Mouse (Mus musculus) hindbrain, embryonic 11.5 days (tissue): ENCODE measurements around the gene Sf3a1. TPM values are rescaled to one million over a fixed set of nuclear protein-coding genes. Genes with fewer than 3 reads are reported as not detected.

Experiments used
- ATAC-seq: fragments of 200-750 bp; cut with Nextera tagmentation; 2 replicates; pipeline ENCODE4 v1.8.0; 2017; ENCODE audit warnings: mild to moderate bottlenecking, moderate TSS enrichment, moderate library complexity; ENCODE audit not compliant: low FRiP score
- DNase-seq: peaks from one replicate; pipeline ENCODE4 v3.0.0-alpha.2; 2015; ENCODE audit warnings: low spot score
- H3K27ac ChIP-seq: fragments of 300-500 bp; sonication (generic); 2 replicates; pipeline ENCODE4 v1.5.1; 2014; ENCODE audit warnings: mild to moderate bottlenecking, low read depth, low read length
- H3K27me3 ChIP-seq: fragments of 300-500 bp; sonication (generic); 2 replicates; pipeline ENCODE4 v1.6.1; 2014; ENCODE audit warnings: mild to moderate bottlenecking, low read length, moderate library complexity, mixed read lengths; ENCODE audit not compliant: control insufficient read depth, insufficient read depth
- H3K36me3 ChIP-seq: fragments of 300-500 bp; sonication (generic); 2 replicates; pipeline ENCODE4 v1.6.1; 2014; ENCODE audit warnings: mild to moderate bottlenecking, low read length, moderate library complexity, mixed read lengths; ENCODE audit not compliant: control insufficient read depth, insufficient read depth
- H3K4me1 ChIP-seq: fragments of 300-500 bp; sonication (generic); replicated peaks from 2 replicates; pipeline ENCODE4 v1.6.1; 2014; ENCODE audit warnings: low read length, mixed read lengths; ENCODE audit not compliant: control insufficient read depth, insufficient read depth
- H3K4me2 ChIP-seq: fragments of 300-500 bp; sonication (generic); replicated peaks from 2 replicates; pipeline ENCODE4 v1.6.1; 2014; ENCODE audit warnings: mild to moderate bottlenecking, low read depth, low read length
- H3K4me3 ChIP-seq: fragments of 300-500 bp; sonication (generic); 2 replicates; pipeline ENCODE4 v1.5.1; 2014; ENCODE audit warnings: low read depth, low read length
- H3K9ac ChIP-seq: fragments of 300-500 bp; sonication (generic); 2 replicates; pipeline ENCODE4 v1.6.1; 2014; ENCODE audit warnings: low read depth, low read length
- H3K9me3 ChIP-seq: fragments of 300-500 bp; sonication (generic); 2 replicates; pipeline ENCODE4 v1.6.1; 2016; ENCODE audit warnings: low read length; ENCODE audit not compliant: control insufficient read depth
- WGBS: fragments of 180-500 bp; shearing (Covaris S2); extraction: QIAGEN DNeasy Blood & Tissue Kit; methylation state at CpG from one replicate; pipeline ENCODE4 v1.1.7; 2014; 5-methylcytosine and 5-hydroxymethylcytosine counted together
- polyA plus RNA-seq: library from polyadenylated mRNA; unstranded; fragments of >200 nt; fragmentation: Nextera tagmentation; extraction: Ambion mirVana; gene quantifications from 2 replicates; pipeline ENCODE4 v1.2.1, GENCODE M21; 2014

Gene Sf3a1
- polyA plus RNA-seq, 1 experiment from 2014 or later = 80.7 TPM

- H3K4me3 ChIP-seq = no peak overlapping the region
- H3K27ac ChIP-seq = no peak overlapping the region
- H3K36me3 ChIP-seq = no peaks in the 10 kb centered on the region
- ATAC-seq = no peak
- no peak overlapping the region for H3K9ac ChIP-seq
- H3K4me1 ChIP-seq = no peaks in the 10 kb centered on the region
- H3K9me3 ChIP-seq = no peaks in the 10 kb centered on the region
- no peaks in the 10 kb centered on the region for H3K27me3 ChIP-seq
- H3K4me2 ChIP-seq = no peak overlapping the region
- 78% methylated on average over 6 of the region's 6 CpGs for WGBS
- DNase-seq = no peak
Observed at GRCm38 (mm10) chr11:4146381-4146780, 13.8 kb upstream of the Sf3a1 start.

GRCm38 (mm10) chr11:4147098-4147497 is 13.1 kb upstream of the Sf3a1 start:
- Histone ChIP-seq H3K4me1 (no peaks in the 10 kb centered on the region), H3K36me3 (no peaks in the 10 kb centered on the region), H3K27me3 (no peaks in the 10 kb centered on the region), H3K9ac (no peak overlapping the region), H3K27ac (no peak overlapping the region), H3K9me3 (no peaks in the 10 kb centered on the region), H3K4me2 (no peak overlapping the region), H3K4me3 (no peak overlapping the region)
- ATAC-seq = no peak
- no peak for DNase-seq
- WGBS = 90% methylated on average over 10 of the region's 10 CpGs

- H3K4me1 ChIP-seq = no peaks in the 10 kb centered on the region
- H3K9ac ChIP-seq = no peak overlapping the region
- H3K4me3 ChIP-seq = no peak overlapping the region
- ATAC-seq = no peak
- DNase-seq = no peak
- WGBS = 87% methylated on average over 5 of the region's 5 CpGs
- no peak overlapping the region for H3K27ac ChIP-seq
- H3K36me3 ChIP-seq = no peaks in the 10 kb centered on the region
- no peak overlapping the region for H3K4me2 ChIP-seq
- no peaks in the 10 kb centered on the region for H3K27me3 ChIP-seq
- no peaks in the 10 kb centered on the region for H3K9me3 ChIP-seq
Observed at GRCm38 (mm10) chr11:4148120-4148519, 12.0 kb upstream of the Sf3a1 start.

- 89% methylated on average over 9 of the region's 9 CpGs for WGBS
- DNase-seq (no peak), ATAC-seq (no peak)
- no peak overlapping the region for H3K27ac ChIP-seq
- H3K4me3 ChIP-seq = no peak overlapping the region
- no peaks in the 10 kb centered on the region for H3K27me3 ChIP-seq
- H3K9me3 ChIP-seq = no peaks in the 10 kb centered on the region
- H3K36me3 ChIP-seq = no peaks in the 10 kb centered on the region
- no peak overlapping the region for H3K9ac ChIP-seq
- no peak overlapping the region for H3K4me2 ChIP-seq
- H3K4me1 ChIP-seq = no peaks in the 10 kb centered on the region
Observed at GRCm38 (mm10) chr11:4148536-4149156, 11.5 kb upstream of the Sf3a1 start.

GRCm38 (mm10) chr11:4149886-4150285 is 10.3 kb upstream of the Sf3a1 start:
- no peaks in the 10 kb centered on the region for H3K36me3 ChIP-seq
- 94% methylated on average over 6 of the region's 6 CpGs for WGBS

GRCm38 (mm10) chr11:4153694-4154093 is 6.5 kb upstream of the Sf3a1 start:
- no peak for ATAC-seq
- Histone ChIP-seq H3K4me1 (no peaks in the 10 kb centered on the region), H3K4me2 (no peak overlapping the region), H3K27me3 (no peaks in the 10 kb centered on the region), H3K36me3 (no peaks in the 10 kb centered on the region), H3K4me3 (no peak overlapping the region), H3K9me3 (no peaks in the 10 kb centered on the region), H3K9ac (no peak overlapping the region), H3K27ac (no peak overlapping the region)
- DNase-seq = no peak
- 92% methylated on average over 7 of the region's 7 CpGs for WGBS

More at GRCm38 (mm10) chr11:4149886-4150285, 10.3 kb upstream of the Sf3a1 start:
- Histone ChIP-seq H3K27me3 (no peaks in the 10 kb centered on the region), H3K4me2 (no peak overlapping the region), H3K27ac (no peak overlapping the region), H3K9ac (no peak overlapping the region), H3K4me1 (no peaks in the 10 kb centered on the region), H3K4me3 (no peak overlapping the region), H3K9me3 (no peaks in the 10 kb centered on the region)
- ATAC-seq (no peak), DNase-seq (no peak)

GRCm38 (mm10) chr11:4155641-4156040 is 4.5 kb upstream of the Sf3a1 start:
- Histone ChIP-seq H3K27me3 (no peaks in the 10 kb centered on the region), H3K36me3 (no peaks in the 10 kb centered on the region), H3K4me3 (no peak overlapping the region), H3K4me2 (no peak overlapping the region), H3K27ac (no peak overlapping the region), H3K9me3 (no peaks in the 10 kb centered on the region), H3K4me1 (no peaks in the 10 kb centered on the region), H3K9ac (no peak overlapping the region)
- ATAC-seq (no peak), DNase-seq (no peak)
- 80% methylated on average over 5 of the region's 5 CpGs for WGBS

GRCm38 (mm10) chr11:4158676-4159075 is 1.5 kb upstream of the Sf3a1 start:
- H3K4me3 ChIP-seq = no peak overlapping the region
- WGBS = 94% methylated on average over 3 of the region's 3 CpGs
- no peaks in the 10 kb centered on the region for H3K27me3 ChIP-seq
- H3K4me1 ChIP-seq = peaks cover 11% of the 10 kb centered on the region; the same call in 1 of the 2 replicates
- no peaks in the 10 kb centered on the region for H3K9me3 ChIP-seq
- H3K27ac ChIP-seq = no peak overlapping the region
- ATAC-seq = no peak
- no peak for DNase-seq
- H3K36me3 ChIP-seq = peaks cover 4% of the 10 kb centered on the region; the same call in 1 of the 2 replicates
- H3K4me2 ChIP-seq = no peak overlapping the region
- H3K9ac ChIP-seq = no peak overlapping the region

GRCm38 (mm10) chr11:4160758-4161480 is 769 bp downstream of the Sf3a1 start:
- 8% methylated on average over 15 of the region's 15 CpGs for WGBS
- peak overlapping the region; percentile 92 for H3K9ac ChIP-seq
- peaks cover 8% of the 10 kb centered on the region for H3K36me3 ChIP-seq
- ATAC-seq = no peak
- H3K9me3 ChIP-seq = no peaks in the 10 kb centered on the region
- no peak for DNase-seq
- H3K4me2 ChIP-seq = peak overlapping the region; percentile 80
- peak overlapping the region; percentile 93; the same call in 1 of the 2 replicates for H3K27ac ChIP-seq
- peak overlapping the region; percentile 87 for H3K4me3 ChIP-seq
- no peaks in the 10 kb centered on the region for H3K27me3 ChIP-seq
- peaks cover 11% of the 10 kb centered on the region; the same call in 1 of the 2 replicates for H3K4me1 ChIP-seq
